Mouse (Mus musculus): ENCODE results near the gene Rps9.
"Not testable (repeated sequence)": the region's sequence is repeated elsewhere in the genome, so short reads cannot be mapped to it uniquely, and the experiment has no call there.

GRCm38 (mm10) chr7:3705461-3705860, 1.7 kb downstream of the Rps9 start:
- TF ChIP-seq POLR2A, POLR2AphosphoS2 (IDR thresholded peaks at IDR 0.05; ENCODE audit: insufficient read length, low read depth): not testable (repeated sequence)
